Mouse (Mus musculus) hindbrain, embryonic 15.5 days (tissue): ENCODE measurements around the gene Tnp1. TPM values are rescaled to one million over a fixed set of nuclear protein-coding genes. Genes with fewer than 3 reads are reported as not detected.

Experiments
- ATAC-seq: fragments of 200-750 bp; cut with Nextera tagmentation; 2 replicates; pipeline ENCODE4 v1.8.0; 2017; ENCODE audit warnings: low read depth, moderate number of reproducible peaks, moderate TSS enrichment; ENCODE audit not compliant: low FRiP score
- H3K27ac ChIP-seq: fragments of 300-500 bp; sonication (generic); replicated peaks from 2 replicates; pipeline ENCODE4 v1.5.1; 2015; ENCODE audit warnings: mild to moderate bottlenecking, inconsistent platforms
- H3K27me3 ChIP-seq: fragments of 300-500 bp; sonication (generic); 2 replicates; pipeline ENCODE4 v1.6.1; 2015; ENCODE audit warnings: control low read depth, inconsistent platforms
- H3K36me3 ChIP-seq: fragments of 300-500 bp; sonication (generic); 2 replicates; pipeline ENCODE4 v1.6.1; 2015; ENCODE audit warnings: control low read depth, inconsistent platforms
- H3K4me1 ChIP-seq: fragments of 300-500 bp; sonication (generic); replicated peaks from 2 replicates; pipeline ENCODE4 v1.6.1; 2015; ENCODE audit warnings: control low read depth, inconsistent platforms
- H3K4me2 ChIP-seq: fragments of 300-500 bp; sonication (generic); 2 replicates; pipeline ENCODE4 v1.6.1; 2015; ENCODE audit warnings: moderate library complexity, mild to moderate bottlenecking, inconsistent platforms
- H3K4me3 ChIP-seq: fragments of 300-500 bp; sonication (generic); 2 replicates; pipeline ENCODE4 v1.5.1; 2015; ENCODE audit warnings: mild to moderate bottlenecking, inconsistent platforms
- H3K9ac ChIP-seq: fragments of 300-500 bp; sonication (generic); 2 replicates; pipeline ENCODE4 v1.6.1; 2015; ENCODE audit warnings: inconsistent platforms
- H3K9me3 ChIP-seq: fragments of 300-500 bp; sonication (generic); 2 replicates; pipeline ENCODE4 v1.6.1; 2016; ENCODE audit warnings: control low read depth, inconsistent platforms
- WGBS: fragments of 180-500 bp; shearing (Covaris S2); methylation state at CpG from one replicate; pipeline ENCODE4 v1.1.7; 2015; 5-methylcytosine and 5-hydroxymethylcytosine counted together
- polyA plus RNA-seq: library from polyadenylated mRNA; unstranded; fragments of >200 nt; fragmentation: Nextera tagmentation; extraction: Ambion mirVana; gene quantifications from 2 replicates; pipeline ENCODE4 v1.2.1, GENCODE M21; 2015

Tnp1 gene
- polyA plus RNA-seq, 1 experiment from 2014 or later = not detected

DNA sequence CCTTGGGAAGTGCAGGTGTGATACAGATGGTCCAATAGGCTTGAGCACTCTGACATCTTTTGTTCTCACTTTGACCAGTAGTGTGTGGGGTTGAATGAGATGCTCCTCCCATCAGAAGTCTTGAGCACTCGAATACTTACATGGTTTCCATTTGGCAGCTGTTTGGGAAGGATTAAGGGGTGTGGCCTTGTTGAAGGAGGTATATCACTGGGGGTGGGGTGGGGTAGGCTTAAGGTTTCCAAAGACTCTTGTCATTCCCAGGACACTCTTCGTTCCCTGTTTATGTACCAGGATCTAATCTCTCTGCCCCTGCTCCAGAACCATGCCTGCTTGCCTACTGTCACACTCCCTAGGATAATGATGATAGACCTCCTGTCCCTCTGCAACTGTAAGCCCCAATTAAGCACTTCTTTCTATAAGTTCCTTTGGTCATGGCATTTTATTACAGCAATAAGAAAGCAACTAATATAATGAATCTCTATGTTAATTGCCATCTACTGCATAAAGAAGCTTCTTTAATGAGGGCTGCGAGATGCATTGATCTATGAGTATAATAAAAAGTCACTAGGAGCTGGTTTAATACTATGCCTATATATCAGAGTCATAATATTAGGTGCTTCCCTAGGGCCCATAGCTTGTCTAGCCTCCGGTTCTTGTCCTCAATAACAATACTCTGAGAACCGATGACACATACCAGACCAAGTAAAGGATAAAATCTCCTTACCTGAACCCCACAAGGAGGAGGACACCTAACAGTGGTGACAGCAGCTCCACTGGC lies 20.8 kb downstream of the Tnp1 start:
- WGBS = 84% methylated on average over 5 of the region's 5 CpGs
- Histone ChIP-seq H3K36me3 (no peaks in the 10 kb centered on the region), H3K27me3 (no peaks in the 10 kb centered on the region), H3K4me2 (no peak overlapping the region), H3K4me1 (no peaks in the 10 kb centered on the region), H3K4me3 (no peak overlapping the region), H3K9ac (no peak overlapping the region), H3K9me3 (no peaks in the 10 kb centered on the region), H3K27ac (no peak overlapping the region)
- ATAC-seq = no peak

DNA sequence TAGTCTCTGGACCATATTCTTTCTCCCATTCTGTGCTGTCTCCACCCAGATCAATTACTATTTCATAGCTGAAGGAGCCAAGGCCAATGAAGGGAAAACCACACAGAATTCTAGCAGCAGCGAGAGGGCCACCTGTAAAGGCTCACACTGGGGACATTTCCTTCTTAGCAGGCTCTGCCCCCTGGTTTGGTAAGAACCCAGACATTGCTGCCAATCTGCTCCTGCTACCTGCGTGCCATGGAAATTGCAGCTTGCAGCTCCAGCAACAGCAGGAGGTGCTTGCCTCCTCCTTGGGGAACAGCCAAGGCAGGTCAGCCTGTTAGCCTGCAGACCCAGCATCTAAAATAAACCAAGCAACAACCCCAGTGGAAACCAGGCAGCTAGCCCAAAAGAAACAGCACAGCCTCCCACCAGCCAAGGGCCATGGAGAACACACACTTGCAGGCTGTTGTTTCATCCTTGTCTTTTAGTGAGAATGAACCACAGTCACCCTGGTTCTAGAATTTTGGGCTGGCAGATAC lies 22.7 kb downstream of the Tnp1 start:
- Histone ChIP-seq H3K4me1 (no peaks in the 10 kb centered on the region), H3K27ac (no peak overlapping the region), H3K9ac (no peak overlapping the region), H3K4me2 (no peak overlapping the region), H3K36me3 (no peaks in the 10 kb centered on the region), H3K27me3 (no peaks in the 10 kb centered on the region), H3K9me3 (no peaks in the 10 kb centered on the region), H3K4me3 (no peak overlapping the region)
- WGBS = 59% methylated on average over 2 of the region's 2 CpGs
- no peak for ATAC-seq

DNA sequence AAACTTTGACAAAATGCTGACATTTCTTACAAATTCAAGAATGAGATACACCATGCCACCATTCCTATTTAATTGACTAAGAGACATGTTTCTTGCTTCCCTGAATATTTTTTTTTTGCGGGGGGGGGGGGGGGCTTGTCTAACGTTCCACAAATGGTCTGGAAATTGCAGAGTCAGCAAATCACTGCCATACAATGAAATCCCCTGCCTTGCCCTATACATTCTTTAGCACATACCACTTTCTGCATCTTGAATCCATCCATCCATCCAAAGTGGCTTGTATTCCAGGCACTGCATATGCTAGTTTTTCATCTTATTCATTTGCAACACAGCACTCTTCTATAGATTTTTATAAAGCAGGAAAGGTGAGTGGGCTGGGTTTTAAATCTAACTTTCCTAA lies 23.5 kb downstream of the Tnp1 start:
- H3K36me3 ChIP-seq = no peaks in the 10 kb centered on the region
- no peak overlapping the region for H3K4me2 ChIP-seq
- no peak overlapping the region for H3K9ac ChIP-seq
- no peak for ATAC-seq
- no peaks in the 10 kb centered on the region for H3K4me1 ChIP-seq
- H3K4me3 ChIP-seq = no peak overlapping the region
- H3K9me3 ChIP-seq = no peaks in the 10 kb centered on the region
- no peak overlapping the region for H3K27ac ChIP-seq
- H3K27me3 ChIP-seq = no peaks in the 10 kb centered on the region
- 58% methylated on average over 2 of the region's 2 CpGs for WGBS

GRCm38 (mm10) chr1:72988904-72989303 lies 26.8 kb downstream of the Tnp1 start:
- Histone ChIP-seq H3K4me2 (no peak overlapping the region), H3K4me3 (no peak overlapping the region), H3K27me3 (no peaks in the 10 kb centered on the region), H3K9ac (no peak overlapping the region), H3K9me3 (no peaks in the 10 kb centered on the region), H3K36me3 (no peaks in the 10 kb centered on the region), H3K27ac (no peak overlapping the region), H3K4me1 (no peaks in the 10 kb centered on the region)
- WGBS = 93% methylated on average over 3 of the region's 3 CpGs
- ATAC-seq = no peak

DNA sequence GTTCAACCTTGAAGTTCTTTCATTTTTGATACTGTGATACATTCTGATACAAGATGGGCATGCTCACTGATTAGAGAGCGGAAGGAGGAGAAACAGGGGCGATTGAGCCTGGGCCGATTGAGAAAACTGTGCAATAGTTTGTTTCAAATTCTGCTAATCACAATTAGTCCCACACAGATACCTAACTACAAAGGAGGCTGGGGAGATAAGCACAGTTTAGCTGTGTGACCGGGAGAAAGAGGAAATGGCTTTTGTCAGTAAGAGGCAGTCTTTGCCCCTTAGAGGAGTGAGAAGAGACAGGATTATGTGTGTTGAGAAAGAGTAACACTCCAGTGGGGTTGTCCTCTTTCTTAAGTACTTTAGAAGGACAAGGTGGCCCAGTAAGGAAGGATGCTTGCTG lies 29.0 kb downstream of the Tnp1 start:
- Histone ChIP-seq H3K4me2 (no peak overlapping the region), H3K27me3 (no peaks in the 10 kb centered on the region), H3K36me3 (no peaks in the 10 kb centered on the region), H3K9ac (no peak overlapping the region), H3K4me1 (no peaks in the 10 kb centered on the region), H3K4me3 (no peak overlapping the region), H3K9me3 (no peaks in the 10 kb centered on the region), H3K27ac (no peak overlapping the region)
- 94% methylated on average over 4 of the region's 4 CpGs for WGBS
- ATAC-seq = no peak

DNA sequence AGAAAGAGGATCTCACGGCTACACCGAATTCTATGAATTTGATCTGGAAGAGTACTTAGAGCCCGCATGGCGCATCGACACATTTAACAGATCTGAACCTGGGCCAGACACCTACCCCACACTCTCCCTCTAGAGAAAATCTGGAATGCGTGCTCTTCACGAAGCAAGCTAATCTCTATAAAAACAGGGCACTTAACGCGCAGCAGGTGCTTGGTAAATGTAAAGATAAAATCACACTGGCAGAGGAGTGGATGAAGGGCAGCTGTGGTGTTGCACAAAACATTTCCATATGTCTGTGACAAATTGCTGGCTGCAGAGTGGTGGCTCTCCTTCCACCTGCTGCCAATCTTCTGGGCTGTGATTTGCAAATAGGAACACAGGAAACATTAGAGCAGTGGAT lies 36.8 kb downstream of the Tnp1 start:
- Histone ChIP-seq H3K4me1 (no peaks in the 10 kb centered on the region), H3K36me3 (no peaks in the 10 kb centered on the region), H3K27ac (no peak overlapping the region), H3K4me2 (no peak overlapping the region), H3K9me3 (no peaks in the 10 kb centered on the region), H3K4me3 (no peak overlapping the region), H3K27me3 (no peaks in the 10 kb centered on the region), H3K9ac (no peak overlapping the region)
- no peak for ATAC-seq
- WGBS = 85% methylated on average over 9 of the region's 9 CpGs

DNA sequence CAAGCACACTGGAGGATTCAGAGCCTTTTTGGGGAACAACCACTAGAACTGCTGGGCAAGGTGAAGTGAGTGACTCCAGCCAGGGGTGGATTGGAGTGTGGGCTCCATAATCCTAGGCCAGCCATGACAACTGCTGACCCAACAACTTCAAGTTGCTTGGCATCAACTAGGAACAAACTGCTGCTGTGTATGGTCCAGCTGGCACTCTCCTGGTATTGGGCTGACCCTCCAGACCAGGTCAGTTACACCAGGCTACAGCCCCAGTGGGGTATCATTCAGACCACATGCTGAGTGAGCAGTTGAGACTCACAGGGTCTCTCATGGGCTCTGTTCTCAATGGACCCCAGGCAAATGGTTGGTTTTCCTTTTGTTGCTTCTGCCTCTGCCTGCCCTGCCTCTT lies 41.5 kb downstream of the Tnp1 start:
- H3K9ac ChIP-seq = no peak overlapping the region
- H3K4me3 ChIP-seq = no peak overlapping the region
- H3K4me2 ChIP-seq = no peak overlapping the region
- ATAC-seq = no peak
- H3K4me1 ChIP-seq = 0 out of 2 replicates have a peak, but pooled peaks cover 4% of the 10 kb centered on the region
- H3K36me3 ChIP-seq = no peaks in the 10 kb centered on the region
- no peaks in the 10 kb centered on the region for H3K27me3 ChIP-seq
- H3K27ac ChIP-seq = no peak overlapping the region
- H3K9me3 ChIP-seq = no peaks in the 10 kb centered on the region

DNA sequence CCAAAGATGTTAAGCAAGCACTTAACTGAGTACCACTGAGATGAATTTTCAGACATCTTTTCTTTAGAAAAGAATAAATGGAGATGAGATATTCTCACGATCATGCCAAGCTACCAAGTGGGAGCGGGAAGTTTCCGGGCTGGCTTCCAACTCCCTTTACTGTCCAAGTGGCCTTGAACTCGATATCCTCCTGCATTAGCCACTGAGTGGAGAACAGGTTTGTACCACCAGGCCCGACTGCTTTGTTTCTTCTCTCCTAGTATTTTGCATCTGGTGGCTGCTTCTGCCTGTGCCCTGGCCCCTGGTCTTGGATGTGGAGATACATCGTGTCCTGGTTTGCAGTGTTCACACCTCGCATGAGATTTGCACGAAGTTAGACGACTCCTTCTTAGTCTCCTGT lies 45.2 kb downstream of the Tnp1 start:
- Histone ChIP-seq H3K9ac (no peak overlapping the region), H3K27me3 (no peaks in the 10 kb centered on the region), H3K4me2 (no peak overlapping the region), H3K9me3 (no peaks in the 10 kb centered on the region), H3K4me1 (0 out of 2 replicates have a peak, but pooled peaks cover 5% of the 10 kb centered on the region), H3K36me3 (no peaks in the 10 kb centered on the region), H3K27ac (no peak overlapping the region), H3K4me3 (no peak overlapping the region)
- WGBS = 88% methylated on average over 9 of the region's 9 CpGs
- no peak for ATAC-seq

- Histone ChIP-seq H3K27me3 (no peaks in the 10 kb centered on the region), H3K9ac (no peak overlapping the region), H3K9me3 (no peaks in the 10 kb centered on the region), H3K27ac (no peak overlapping the region), H3K4me2 (no peak overlapping the region), H3K4me3 (no peak overlapping the region), H3K4me1 (0 out of 2 replicates have a peak, but pooled peaks cover 5% of the 10 kb centered on the region), H3K36me3 (no peaks in the 10 kb centered on the region)
- WGBS = 32% methylated on average over 10 of the region's 10 CpGs
- ATAC-seq = no peak
Observed at GRCm38 (mm10) chr1:72969113-72969812, 46.4 kb downstream of the Tnp1 start.

DNA sequence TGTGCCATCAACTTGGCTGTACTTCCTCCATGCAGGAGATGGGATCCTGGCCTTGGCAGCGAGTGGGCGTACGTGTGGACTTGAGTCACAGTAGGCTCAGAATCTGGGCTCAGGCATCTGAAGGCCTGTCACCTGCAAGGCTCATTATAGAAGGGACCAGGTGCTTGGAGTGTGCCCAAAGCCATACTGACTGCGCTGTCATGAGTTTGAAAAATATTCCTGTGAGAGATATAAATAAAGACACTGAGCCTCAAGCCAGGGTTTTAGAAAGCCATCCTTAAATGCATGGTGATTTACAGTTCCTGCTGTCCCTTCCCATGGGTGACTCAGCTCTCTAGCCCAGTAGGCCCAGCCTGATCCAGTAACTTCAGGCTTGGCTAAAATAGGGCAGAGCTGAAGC lies 49.3 kb downstream of the Tnp1 start:
- no peak overlapping the region for H3K4me3 ChIP-seq
- H3K27ac ChIP-seq = no peak overlapping the region
- H3K9ac ChIP-seq = no peak overlapping the region
- no peaks in the 10 kb centered on the region for H3K36me3 ChIP-seq
- no peak overlapping the region for H3K4me2 ChIP-seq
- no peak for ATAC-seq
- 85% methylated on average over 4 of the region's 4 CpGs for WGBS
- no peaks in the 10 kb centered on the region for H3K27me3 ChIP-seq
- no peaks in the 10 kb centered on the region for H3K9me3 ChIP-seq
- H3K4me1 ChIP-seq = peaks cover 10% of the 10 kb centered on the region; the same call in 1 of the 2 replicates
